Mouse (Mus musculus) stomach, embryonic 16.5 days (tissue): ENCODE measurements around the gene H2-Oa. TPM values are rescaled to one million over a fixed set of nuclear protein-coding genes. Genes with fewer than 3 reads are reported as not detected.
"Not testable (repeated sequence)": the region's sequence is repeated elsewhere in the genome, so short reads cannot be mapped to it uniquely, and the experiment has no call there.

Experiments
- ATAC-seq: fragments of 200-750 bp; cut with Nextera tagmentation; 2 replicates; pipeline ENCODE4 v1.8.0; 2017; ENCODE audit warnings: moderate number of reproducible peaks, moderate TSS enrichment; ENCODE audit not compliant: insufficient read depth, low FRiP score
- H3K27ac ChIP-seq: fragments of 300-500 bp; sonication (generic); 2 replicates; pipeline ENCODE4 v1.5.1; 2014; ENCODE audit warnings: low read length
- H3K27me3 ChIP-seq: fragments of 300-500 bp; sonication (generic); 2 replicates; pipeline ENCODE4 v1.6.1; 2014; ENCODE audit warnings: low read length, control low read depth, mixed read lengths; ENCODE audit not compliant: control insufficient read depth, insufficient read depth
- H3K36me3 ChIP-seq: fragments of 300-500 bp; sonication (generic); 2 replicates; pipeline ENCODE4 v1.6.1; 2014; ENCODE audit warnings: low read length; ENCODE audit not compliant: control insufficient read depth, insufficient read depth
- H3K4me1 ChIP-seq: fragments of 300-500 bp; sonication (generic); 2 replicates; pipeline ENCODE4 v1.6.1; 2014; ENCODE audit warnings: low read length, control low read depth, mixed read lengths; ENCODE audit not compliant: control insufficient read depth, insufficient read depth
- H3K4me2 ChIP-seq: fragments of 300-500 bp; sonication (generic); 2 replicates; pipeline ENCODE4 v1.6.1; 2014; ENCODE audit warnings: low read depth, low read length, mixed read lengths
- H3K4me3 ChIP-seq: fragments of 300-500 bp; sonication (generic); replicated peaks from 2 replicates; pipeline ENCODE4 v1.5.1; 2014; ENCODE audit warnings: mild to moderate bottlenecking, low read length
- H3K9ac ChIP-seq: fragments of 300-500 bp; sonication (generic); 2 replicates; pipeline ENCODE4 v1.6.1; 2014; ENCODE audit warnings: low read length
- H3K9me3 ChIP-seq: fragments of 300-500 bp; sonication (generic); replicated peaks from 2 replicates; pipeline ENCODE4 v1.6.1; 2016; ENCODE audit warnings: low read length, control low read depth; ENCODE audit not compliant: control insufficient read depth
- WGBS: fragments of 180-500 bp; shearing (Covaris S2); extraction: QIAGEN DNeasy Blood & Tissue Kit; methylation state at CpG from one replicate; pipeline ENCODE4 v1.1.7; 2014; 5-methylcytosine and 5-hydroxymethylcytosine counted together
- polyA plus RNA-seq: library from polyadenylated mRNA; unstranded; fragments of >200 nt; fragmentation: Nextera tagmentation; extraction: Ambion mirVana; gene quantifications from 2 replicates; pipeline ENCODE4 v1.2.1, GENCODE M21; 2015

The H2-Oa gene
- polyA plus RNA-seq, 1 experiment from 2014 or later: 0.61 TPM

DNA sequence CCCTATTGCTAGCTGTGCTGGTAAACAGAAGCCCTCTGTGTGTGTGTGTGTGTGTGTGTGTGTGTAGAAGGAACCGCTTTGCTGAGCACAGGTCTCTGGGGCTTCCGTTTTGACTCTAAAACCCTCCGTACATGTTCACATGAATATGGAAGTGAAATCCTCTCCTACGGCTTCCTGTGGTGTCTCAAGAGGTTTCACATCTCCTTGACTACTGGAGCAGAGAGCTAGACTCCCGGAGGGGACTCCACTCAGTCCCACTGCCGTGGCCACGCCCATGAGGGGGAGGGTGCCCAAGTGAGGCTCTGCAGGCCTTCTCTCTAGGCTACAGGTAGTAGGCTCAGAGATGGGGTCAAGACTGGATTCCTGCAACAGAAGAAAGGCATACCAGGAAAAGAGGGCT, 50.9 kb downstream of the H2-Oa start, which contains the start of gene H2-DMb2:
H2-DMb2 (plus strand) TSS at position 275 of the 400 bp plus-strand sequence.
- Histone ChIP-seq H3K27me3 (peaks cover 9% of the 10 kb centered on the region; the same call in 1 of the 2 replicates), H3K9me3 (no peaks in the 10 kb centered on the region), H3K27ac (no peak within 1 kb of the TSS), H3K4me3 (no peak within 1 kb of the TSS), H3K36me3 (no peaks in the 10 kb centered on the region), H3K4me1 (peaks cover 4% of the 10 kb centered on the region; the same call in 1 of the 2 replicates), H3K9ac (no peak within 1 kb of the TSS), H3K4me2 (no peak within 1 kb of the TSS)
- WGBS: 29% methylated on average over 7 of the region's 7 CpGs
- peak; percentile 54; the same call in 1 of the 2 replicates for ATAC-seq

DNA sequence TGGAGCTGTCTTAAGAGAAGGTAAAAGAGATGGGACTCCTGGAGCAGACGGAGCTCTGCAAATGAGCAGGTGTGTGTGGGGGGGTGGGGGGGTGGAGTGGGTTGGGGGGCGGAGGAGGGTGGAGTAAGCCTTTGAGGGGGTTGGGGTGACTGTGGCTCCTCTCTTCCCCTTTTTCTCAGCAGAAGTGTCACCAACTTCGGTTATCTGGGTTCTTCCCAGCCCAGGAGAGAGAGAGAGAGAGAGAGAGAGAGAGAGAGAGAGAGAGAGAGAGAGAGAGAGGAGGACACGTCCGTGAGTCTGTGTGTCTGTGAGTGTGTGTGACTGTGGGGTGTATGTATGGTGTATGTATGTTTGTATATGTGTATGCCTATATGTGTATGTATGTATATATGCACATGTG, 51.3 kb downstream of the H2-Oa start:
- ATAC-seq: no peak
- WGBS: 64% methylated on average over 5 of the region's 5 CpGs
- Histone ChIP-seq H3K9ac (no peak overlapping the region), H3K4me2 (no peak overlapping the region), H3K9me3 (no peaks in the 10 kb centered on the region), H3K4me1 (peaks cover 4% of the 10 kb centered on the region; the same call in 1 of the 2 replicates), H3K36me3 (no peaks in the 10 kb centered on the region), H3K4me3 (no peak overlapping the region), H3K27me3 (peaks cover 7% of the 10 kb centered on the region; the same call in 1 of the 2 replicates), H3K27ac (no peak overlapping the region)

DNA sequence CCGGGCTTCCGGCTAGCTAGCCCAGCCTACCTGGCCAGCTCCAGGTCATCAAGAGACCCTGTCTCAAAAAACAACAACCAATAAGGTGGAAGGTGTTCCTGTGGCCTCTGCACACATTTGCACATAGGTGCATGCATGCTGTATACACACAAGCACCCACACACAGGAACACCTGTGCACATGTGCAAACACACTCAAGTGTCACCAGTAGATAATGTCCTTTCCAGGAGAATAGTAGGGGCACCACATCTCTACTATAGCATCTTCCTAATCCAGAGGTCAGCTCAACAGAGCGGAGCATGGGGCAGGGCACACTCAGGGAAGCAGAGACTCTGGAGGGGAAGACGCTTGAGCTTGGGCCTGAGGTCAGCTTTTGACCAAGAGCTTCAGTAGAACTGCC, 52.1 kb downstream of the H2-Oa start:
- H3K36me3 ChIP-seq, H3K27me3 ChIP-seq, ATAC-seq, H3K9me3 ChIP-seq, H3K9ac ChIP-seq, H3K27ac ChIP-seq, H3K4me2 ChIP-seq, H3K4me1 ChIP-seq, H3K4me3 ChIP-seq: not testable (repeated sequence)
- 94% methylated on average over 4 of the region's 4 CpGs for WGBS

Other genes starting within 250 kb of the H2-Oa start
- 52.0 and 54.0 TPM in 2 replicates for gene Cd320, start 249.2 kb upstream of the H2-Oa start, polyA plus RNA-seq
- gene Gm7029, start 218.5 kb upstream of the H2-Oa start, polyA plus RNA-seq: not detected in 2 replicates
- 6.9 and 7.9 TPM in 2 replicates for gene Kifc1, start 201.7 kb upstream of the H2-Oa start, polyA plus RNA-seq
- gene Platr17, start 187.2 kb upstream of the H2-Oa start, polyA plus RNA-seq: 0.39 and 0.40 TPM in 2 replicates
- gene Daxx, start 182.9 kb upstream of the H2-Oa start, polyA plus RNA-seq: 40.9 and 44.4 TPM in 2 replicates
- gene Tapbp, start 176.4 kb upstream of the H2-Oa start, polyA plus RNA-seq: 58.4 and 68.7 TPM in 2 replicates
- 11.4 and 12.5 TPM in 2 replicates for gene Zbtb22, start 176.4 kb upstream of the H2-Oa start, polyA plus RNA-seq
- gene Rgl2, start 162.8 kb upstream of the H2-Oa start, polyA plus RNA-seq: 43.9 and 44.7 TPM in 2 replicates
- gene Pfdn6, start 152.0 kb upstream of the H2-Oa start, polyA plus RNA-seq: 133 and 147 TPM in 2 replicates
- 19.0 and 23.1 TPM in 2 replicates for gene Wdr46, start 151.7 kb upstream of the H2-Oa start, polyA plus RNA-seq
- gene B3galt4, start 140.9 kb upstream of the H2-Oa start, polyA plus RNA-seq: 8.6 and 9.0 TPM in 2 replicates
- gene Vps52, start 136.5 kb upstream of the H2-Oa start, polyA plus RNA-seq: 42.6 and 45.0 TPM in 2 replicates
- gene Rps18, start 136.3 kb upstream of the H2-Oa start, polyA plus RNA-seq: 1,606 and 1,631 TPM in 2 replicates
- gene H2-K1, start 92.0 kb upstream of the H2-Oa start, polyA plus RNA-seq: 107 and 140 TPM in 2 replicates
- gene Ring1, start 67.7 kb upstream of the H2-Oa start, polyA plus RNA-seq: 8.1 and 10.7 TPM in 2 replicates
- 38.9 and 41.3 TPM in 2 replicates for gene H2-Ke6, start 64.3 kb upstream of the H2-Oa start, polyA plus RNA-seq
- gene Slc39a7, start 60.7 kb upstream of the H2-Oa start, polyA plus RNA-seq: 194 and 195 TPM in 2 replicates
- 36.3 and 37.7 TPM in 2 replicates for gene Rxrb, start 60.5 kb upstream of the H2-Oa start, polyA plus RNA-seq
- 0.57 and 0.61 TPM in 2 replicates for gene Col11a2, start 52.9 kb upstream of the H2-Oa start, polyA plus RNA-seq
- 10.8 and 11.6 TPM in 2 replicates for gene H2-DMa, start 27.2 kb downstream of the H2-Oa start, polyA plus RNA-seq
- 71.9 and 74.7 TPM in 2 replicates for gene Brd2, start 30.3 kb downstream of the H2-Oa start, polyA plus RNA-seq
- gene H2-DMb2, start 51.0 kb downstream of the H2-Oa start, polyA plus RNA-seq: 0.70 and 0.82 TPM in 2 replicates
- 2.0 and 2.9 TPM in 2 replicates for gene H2-DMb1, start 60.7 kb downstream of the H2-Oa start, polyA plus RNA-seq
- gene Tap1, start 95.2 kb downstream of the H2-Oa start, polyA plus RNA-seq: 8.7 and 9.1 TPM in 2 replicates
- 7.3 and 7.7 TPM in 2 replicates for gene Psmb9, start 95.4 kb downstream of the H2-Oa start, polyA plus RNA-seq
- gene Psmb8, start 105.4 kb downstream of the H2-Oa start, polyA plus RNA-seq: 14.7 and 15.4 TPM in 2 replicates
- gene Tap2, start 111.2 kb downstream of the H2-Oa start, polyA plus RNA-seq: 7.1 and 8.4 TPM in 2 replicates
- 0.37 and 0.39 TPM in 2 replicates for gene H2-Ob, start 146.6 kb downstream of the H2-Oa start, polyA plus RNA-seq
- 18.1 and 19.5 TPM in 2 replicates for gene H2-Ab1, start 165.3 kb downstream of the H2-Oa start, polyA plus RNA-seq
- gene H2-Aa, start 195.5 kb downstream of the H2-Oa start, polyA plus RNA-seq: 5.7 and 7.9 TPM in 2 replicates
- gene H2-Eb1, start 213.5 kb downstream of the H2-Oa start, polyA plus RNA-seq: 4.0 and 5.9 TPM in 2 replicates
- gene H2-Eb2, start 233.3 kb downstream of the H2-Oa start, polyA plus RNA-seq: not detected in 2 replicates